35 mouse cellular contexts compared by ENCODE assay signal in genomic region chr6:5198590-5198989, GRCm38 (mm10). TPM values are rescaled to one million over a fixed set of nuclear protein-coding genes. Genes with fewer than 3 reads are reported as not detected.
DNase-seq lines count a peak whose midpoint lies in the region; ATAC-seq and TF ChIP-seq lines count a peak whose summit lies in the region.
"Had no signal": no experiment of that assay in that cellular context is flagged by ENCODE, and none has a peak within 500 bp of the region (broad histone marks: within the 10 kb centered on the region; RNA-seq: fewer than 3 reads in every experiment).

No protein-coding gene starts in this region.

- no peaks in the 10 kb centered on the region for H3K27me3 ChIP-seq in liver, adult 2 months (ENCODE audit: control insufficient read depth, insufficient read depth, low read length)
- H3K27me3 ChIP-seq in liver, embryonic 16.5 days (ENCODE audit: control insufficient read depth, insufficient read depth, low read depth, low read length), result no peaks in the 10 kb centered on the region
- H3K27me3 ChIP-seq: CH12.LX; embryonic facial prominence, embryonic 13.5 days; forebrain, embryonic 13.5 days; heart, embryonic 13.5 days; Patski had no signal

- 30% methylated on average over 5 of the region's 5 CpGs for WGBS in liver, adult 2 months
- 69% methylated on average over 5 of the region's 5 CpGs for WGBS in liver, embryonic 16.5 days (ENCODE audit: insufficient replicate concordance)

- ATAC-seq in liver, embryonic 16.5 days (ENCODE audit: low read depth), result peak; percentile 65
- ATAC-seq: forebrain, embryonic 13.5 days; forebrain, embryonic 16.5 days; hindbrain, postnatal 0 days; Patski had no signal

- H3K79me2 ChIP-seq in liver, adult 2 months (ENCODE audit: control insufficient read depth, insufficient read depth, low read length), result no peaks in the 10 kb centered on the region; the same call in 1 of the 2 replicates

- no peak for TF ChIP-seq POLR2A in liver, adult 2 months (IDR thresholded peaks at IDR 0.05; ENCODE audit: extremely low read depth, insufficient read depth, low read length)

- H3K27ac ChIP-seq in liver, adult 2 months (replicated peaks; ENCODE audit: insufficient read depth, low read depth, low read length), result peak overlapping the region; percentile 91
- no peak overlapping the region for H3K27ac ChIP-seq in liver, embryonic 16.5 days (ENCODE audit: low read length)
- H3K27ac ChIP-seq: embryonic facial prominence, embryonic 10.5 days; embryonic facial prominence, embryonic 13.5 days; forebrain, embryonic 10.5 days; forebrain, embryonic 13.5 days; heart, embryonic 13.5 days; hindbrain, embryonic 14.5 days; hindbrain, postnatal 0 days had no signal

- no peak overlapping the region for H3K9ac ChIP-seq in liver, adult 2 months (ENCODE audit: low read depth, low read length)
- no peak overlapping the region for H3K9ac ChIP-seq in liver, embryonic 16.5 days (ENCODE audit: low read depth, low read length)
- H3K9ac ChIP-seq: embryonic facial prominence, embryonic 13.5 days; forebrain, embryonic 13.5 days; heart, embryonic 13.5 days; hindbrain, embryonic 14.5 days had no signal

- DNase-seq in liver, adult 2 months (ENCODE audit: extremely low read depth, low read depth, low spot score), result peak; percentile 96
- no peak for DNase-seq in liver
- peak; percentile 52 for DNase-seq in lung, postnatal 25 days (ENCODE audit: low spot score)
- no peak for DNase-seq in lung, postnatal 10 days
- peak; percentile 69 for DNase-seq in fat pad, adult 2 months (ENCODE audit: extremely low read depth, low read depth, low spot score)
- DNase-seq in left cerebral cortex, postnatal 4 days, result no peak
- no peak for DNase-seq in kidney, adult 8-10 months
- DNase-seq: adrenal gland, postnatal 10 days; adrenal gland, postnatal 36 days; B cell, adult 2 months; cerebellum, adult 11-12 months; cerebellum, adult 8-10 months; cerebellum, postnatal 10 days; cerebellum, postnatal 36 days; embryo, embryonic 11 days; gastrocnemius, postnatal 10 days; gastrocnemius, postnatal 36 days; heart, adult 18-20 months; heart, postnatal 14 days; heart, postnatal 4 days had no signal

- H3K4me3 ChIP-seq in liver, adult 2 months (ENCODE audit: insufficient read depth, low read depth, low read length), result no peak overlapping the region
- no peak overlapping the region for H3K4me3 ChIP-seq in liver, embryonic 16.5 days (ENCODE audit: low read depth, low read length)
- H3K4me3 ChIP-seq: embryonic facial prominence, embryonic 10.5 days; embryonic facial prominence, embryonic 13.5 days; erythroblast, embryonic 14.5 days; forebrain, embryonic 10.5 days; forebrain, embryonic 13.5 days; heart, embryonic 13.5 days had no signal

- intact Hi-C loops in left cerebral cortex, postnatal 4 days (cut with DNase I), result no loop called here

- no peaks in the 10 kb centered on the region for H3K36me3 ChIP-seq in liver, adult 2 months (ENCODE audit: control insufficient read depth, insufficient read depth, low read length)
- H3K36me3 ChIP-seq in liver, embryonic 16.5 days (ENCODE audit: control insufficient read depth, insufficient read depth), result no peaks in the 10 kb centered on the region
- H3K36me3 ChIP-seq: embryonic facial prominence, embryonic 10.5 days; embryonic facial prominence, embryonic 13.5 days; forebrain, embryonic 10.5 days; G1E; heart, embryonic 13.5 days had no signal

- no peak overlapping the region for H3K4me2 ChIP-seq in liver, embryonic 16.5 days (ENCODE audit: low read depth, low read length)
- H3K4me2 ChIP-seq: embryonic facial prominence, embryonic 13.5 days; forebrain, embryonic 13.5 days; heart, embryonic 13.5 days; hindbrain, embryonic 14.5 days had no signal

- H3K4me1 ChIP-seq in liver, adult 2 months (ENCODE audit: control insufficient read depth, insufficient read depth, low read length), result peaks cover 24% of the 10 kb centered on the region
- peaks cover 9% of the 10 kb centered on the region for H3K4me1 ChIP-seq in liver, embryonic 16.5 days (ENCODE audit: control insufficient read depth, low read depth, low read length)
- H3K4me1 ChIP-seq: forebrain, embryonic 13.5 days; heart, embryonic 13.5 days had no signal

- no peaks in the 10 kb centered on the region for H3K9me3 ChIP-seq in liver, embryonic 16.5 days (replicated peaks; ENCODE audit: control insufficient read depth, low read length)
- H3K9me3 ChIP-seq: embryonic facial prominence, embryonic 13.5 days; forebrain, embryonic 13.5 days; heart, embryonic 13.5 days had no signal

- TF ChIP-seq CTCF in liver, adult 2 months (IDR thresholded peaks at IDR 0.05; ENCODE audit: low read depth, low read length), result no peak

RNA-seq across cellular contexts. Expression of gene Pon1, which starts 4.8 kb away (rescaled TPM):
- total RNA-seq in liver, adult 2 months (2014; rRNA removed), result 1,847 and 2,396 TPM in 2 replicates
- 549 and 587 TPM in 2 replicates for polyA plus RNA-seq in liver, adult 2 months (2012; rRNA removed)
- polyA plus RNA-seq in liver, embryonic 16.5 days (2015; fragmentation: Nextera tagmentation; extraction: Ambion mirVana), result 15.5 and 19.2 TPM in 2 replicates
- total RNA-seq in left cerebral cortex, postnatal 4 days (2021), result not detected
- total RNA-seq: CH12.LX; heart, postnatal 4 days had no signal
- polyA plus RNA-seq: cortical plate, adult 2 months; embryonic facial prominence, embryonic 10.5 days; erythroblast, embryonic 14.5 days; forebrain, embryonic 13.5 days; G1E; heart, embryonic 13.5 days; heart, embryonic 16.5 days; Patski had no signal

RNA-seq across cellular contexts. Expression of gene Pon3, which starts 57.5 kb away (rescaled TPM):
- total RNA-seq in liver, adult 2 months (2014; rRNA removed), result 136 and 148 TPM in 2 replicates
- 32.2 and 38.5 TPM in 2 replicates for polyA plus RNA-seq in liver, adult 2 months (2012; rRNA removed)
- 25.8 and 26.6 TPM in 2 replicates for polyA plus RNA-seq in liver, embryonic 16.5 days (2015; fragmentation: Nextera tagmentation; extraction: Ambion mirVana)
- 1 to 10 TPM; 1.8 to 2.3 TPM for total RNA-seq in left cerebral cortex, postnatal 4 days (2021)

Comparison
In these comparisons a context has a peak if more than half of its experiments do, and no peak if none do; other contexts are left out.
1. DNase-seq: peak in liver, adult 2 months (single experiment), lung, postnatal 25 days (single experiment) and fat pad, adult 2 months (single experiment); none in liver (single experiment), lung, postnatal 10 days (single experiment), left cerebral cortex, postnatal 4 days (single experiment) and kidney, adult 8-10 months (0 of 2).
2. RNA of gene Pon1, which starts 4.8 kb away (total RNA-seq): 1,847 to 2,396 TPM in liver, adult 2 months; not detected in left cerebral cortex, postnatal 4 days; every median in the first group is over 1,000 times any median in the second.
3. RNA of gene Pon3, which starts 57.5 kb away (total RNA-seq): 136 to 148 TPM in liver, adult 2 months; 1.8 to 2.3 TPM in left cerebral cortex, postnatal 4 days; every median in the first group is over 10 times any median in the second.